ENCODE assay signal across 20 mouse cellular contexts in the genomic region with DNA sequence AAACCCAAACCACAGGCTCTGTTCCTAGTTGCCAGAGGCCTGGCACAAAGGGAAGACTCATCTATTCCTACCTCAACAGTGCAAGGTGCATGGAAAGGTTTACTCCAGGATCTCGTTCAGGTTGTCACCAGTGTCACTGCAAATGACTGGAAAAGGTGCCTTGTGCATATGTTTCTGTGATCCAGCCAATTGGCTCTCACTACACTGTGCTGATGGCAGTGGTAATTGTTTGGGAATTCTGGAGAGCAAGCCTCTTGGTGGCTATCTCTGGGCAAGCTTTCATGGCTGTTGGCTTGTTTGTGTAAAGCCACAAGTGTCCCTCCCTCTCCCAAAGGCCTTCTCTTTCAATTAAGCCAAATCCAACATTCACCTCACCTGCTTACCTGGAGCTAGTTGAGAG. TPM values are rescaled to one million over a fixed set of nuclear protein-coding genes. Genes with fewer than 3 reads are reported as not detected.
DNase-seq lines count a peak whose midpoint lies in the region; TF ChIP-seq lines count a peak whose summit lies in the region.
"Had no signal": no experiment of that assay in that cellular context is flagged by ENCODE, and none has a peak within 500 bp of the region (broad histone marks: within the 10 kb centered on the region; RNA-seq: fewer than 3 reads in every experiment).

No protein-coding gene starts in this region.

- peak; percentile 55 for DNase-seq in cerebellum, adult 11-12 months
- DNase-seq in cerebellum, postnatal 36 days, result no peak
- peak; percentile 65 for DNase-seq in cerebellum, adult 9-10 months
- DNase-seq in cerebellum, postnatal 4 days (ENCODE audit: low spot score in 2 of 2), result no peak
- no peak for DNase-seq in gastrocnemius, adult 2 months
- DNase-seq in gastrocnemius, adult 8-10 months (ENCODE audit: low spot score in 2 of 2), result no peak
- DNase-seq: adrenal gland, postnatal 10 days; adrenal gland, postnatal 36 days; forebrain, postnatal 0 days; gastrocnemius, postnatal 10 days; gastrocnemius, postnatal 36 days; kidney, adult 11 months; kidney, adult 8-10 months had no signal

- TF ChIP-seq CTCF in gastrocnemius, adult 2 months (IDR thresholded peaks at IDR 0.05), result no peak

- peak overlapping the region; percentile 81; the same call in 1 of the 2 replicates for H3K27ac ChIP-seq in gastrocnemius, adult 2 months
- H3K27ac ChIP-seq: embryonic facial prominence, embryonic 12.5 days; embryonic facial prominence, embryonic 15.5 days; hindbrain, embryonic 10.5 days; hindbrain, embryonic 13.5 days; intestine, embryonic 15.5 days; kidney, embryonic 15.5 days had no signal

- intact Hi-C loops in gastrocnemius, adult 2 months (cut with DNase I), result no loop called here

- no peak overlapping the region for H3K4me3 ChIP-seq in gastrocnemius, adult 2 months
- H3K4me3 ChIP-seq: embryonic facial prominence, embryonic 12.5 days; embryonic facial prominence, embryonic 15.5 days; hindbrain, embryonic 10.5 days; hindbrain, embryonic 13.5 days; intestine, embryonic 15.5 days; kidney, embryonic 15.5 days had no signal

RNA-seq across cellular contexts. Expression of gene Ntn4, which starts 19.3 kb away (rescaled TPM):
- total RNA-seq in gastrocnemius, adult 2 months (2021), result 10 to 100 TPM in 1 of 2 experiments, 1 to 10 TPM in 1; 6.7 to 14.8 TPM
- total RNA-seq in gastrocnemius, adult 8-10 months (2022), result 1 to 10 TPM; 4.6 to 7.7 (median 6.2) TPM
- total RNA-seq: granulocyte monocyte progenitor cell, adult 5-6 weeks had no signal

Comparison
In these comparisons a context has a peak if more than half of its experiments do, and no peak if none do; other contexts are left out.
1. DNase-seq: peak in cerebellum, adult 11-12 months (single experiment) and cerebellum, adult 9-10 months (single experiment); none in cerebellum, postnatal 36 days (0 of 2), cerebellum, postnatal 4 days (0 of 2), gastrocnemius, adult 2 months (single experiment) and gastrocnemius, adult 8-10 months (0 of 2).